Mouse (Mus musculus) right cerebral cortex, adult 18-20 months (tissue): ENCODE data around the gene Pum1.

Experiments used
- DNase-seq: peaks from one replicate; pipeline ENCODE4 v3.0.0; 2022; ENCODE audit warnings: mixed read lengths

The Pum1 gene

GRCm38 (mm10) chr4:130738527-130738926 is 75.4 kb downstream of the Pum1 start:
- peak; percentile 58 for DNase-seq

GRCm38 (mm10) chr4:130744058-130744457 is 80.9 kb downstream of the Pum1 start:
- DNase-seq = no peak

- DNase-seq = peak; percentile 91
These were observed 82.6 kb downstream of the Pum1 start for GRCm38 (mm10) chr4:130745561-130746306.

- no peak for DNase-seq
These were observed 86.4 kb downstream of the Pum1 start for GRCm38 (mm10) chr4:130749566-130749965.

GRCm38 (mm10) chr4:130751966-130752365 is 88.8 kb downstream of the Pum1 start:
- no peak for DNase-seq

- no peak for DNase-seq
These were observed 89.5 kb downstream of the Pum1 start for GRCm38 (mm10) chr4:130752591-130752990.

- DNase-seq = no peak
These were observed 90.6 kb downstream of the Pum1 start for GRCm38 (mm10) chr4:130753755-130754154.

GRCm38 (mm10) chr4:130754776-130755175 is 91.7 kb downstream of the Pum1 start:
- DNase-seq = no peak

- no peak for DNase-seq
These were observed 96.8 kb downstream of the Pum1 start for GRCm38 (mm10) chr4:130759875-130760274.

- no peak for DNase-seq
These were observed 98.7 kb downstream of the Pum1 start for GRCm38 (mm10) chr4:130761809-130762208.

- no peak for DNase-seq
These were observed 102.5 kb downstream of the Pum1 start for GRCm38 (mm10) chr4:130765399-130766160.

- no peak for DNase-seq
These were observed 103.3 kb downstream of the Pum1 start for GRCm38 (mm10) chr4:130766387-130766786.

GRCm38 (mm10) chr4:130766926-130767325 is 103.8 kb downstream of the Pum1 start:
- no peak for DNase-seq

GRCm38 (mm10) chr4:130773899-130774298 is 110.8 kb downstream of the Pum1 start:
- DNase-seq = no peak

- DNase-seq = no peak
These were observed 111.7 kb downstream of the Pum1 start for GRCm38 (mm10) chr4:130774822-130775221.

GRCm38 (mm10) chr4:130777647-130778046 is 114.5 kb downstream of the Pum1 start:
- no peak for DNase-seq

- DNase-seq = peak; percentile 71
These were observed 115.9 kb downstream of the Pum1 start for GRCm38 (mm10) chr4:130779037-130779436.

- no peak for DNase-seq
These were observed 119.4 kb downstream of the Pum1 start for GRCm38 (mm10) chr4:130782492-130782891.

- DNase-seq = peak; percentile 64
These were observed 121.6 kb downstream of the Pum1 start for GRCm38 (mm10) chr4:130784755-130785154.

GRCm38 (mm10) chr4:130787530-130787929 is 124.4 kb downstream of the Pum1 start:
- no peak for DNase-seq

- DNase-seq = peak; percentile 81
These were observed 127.1 kb downstream of the Pum1 start for GRCm38 (mm10) chr4:130790180-130790579.

GRCm38 (mm10) chr4:130791811-130792375 is 128.8 kb downstream of the Pum1 start:
- no peak for DNase-seq

GRCm38 (mm10) chr4:130792376-130793179 is 129.5 kb downstream of the Pum1 start, which contains the start of gene Sdc3:
Sdc3 (plus strand) TSS chr4:130792537.
- DNase-seq = peak; percentile 45
